Mouse (Mus musculus) neural tube, embryonic 10.5 days (tissue): ENCODE measurements around the gene Zfp931.
"Not testable (repeated sequence)": the region's sequence is repeated elsewhere in the genome, so short reads cannot be mapped to it uniquely, and the experiment has no call there.

Source experiments
- DNase-seq: peaks from one replicate; pipeline ENCODE4 v3.0.0-alpha.2; 2017; ENCODE audit warnings: low spot score; ENCODE audit errors: extremely low spot score

The Zfp931 gene

GRCm38 (mm10) chr2:178078166-178078717 lies at the start of gene Zfp931:
Gene Zfp931, minus strand, starts transcription at chr2:178078476.
- not testable (repeated sequence) for DNase-seq

DNA sequence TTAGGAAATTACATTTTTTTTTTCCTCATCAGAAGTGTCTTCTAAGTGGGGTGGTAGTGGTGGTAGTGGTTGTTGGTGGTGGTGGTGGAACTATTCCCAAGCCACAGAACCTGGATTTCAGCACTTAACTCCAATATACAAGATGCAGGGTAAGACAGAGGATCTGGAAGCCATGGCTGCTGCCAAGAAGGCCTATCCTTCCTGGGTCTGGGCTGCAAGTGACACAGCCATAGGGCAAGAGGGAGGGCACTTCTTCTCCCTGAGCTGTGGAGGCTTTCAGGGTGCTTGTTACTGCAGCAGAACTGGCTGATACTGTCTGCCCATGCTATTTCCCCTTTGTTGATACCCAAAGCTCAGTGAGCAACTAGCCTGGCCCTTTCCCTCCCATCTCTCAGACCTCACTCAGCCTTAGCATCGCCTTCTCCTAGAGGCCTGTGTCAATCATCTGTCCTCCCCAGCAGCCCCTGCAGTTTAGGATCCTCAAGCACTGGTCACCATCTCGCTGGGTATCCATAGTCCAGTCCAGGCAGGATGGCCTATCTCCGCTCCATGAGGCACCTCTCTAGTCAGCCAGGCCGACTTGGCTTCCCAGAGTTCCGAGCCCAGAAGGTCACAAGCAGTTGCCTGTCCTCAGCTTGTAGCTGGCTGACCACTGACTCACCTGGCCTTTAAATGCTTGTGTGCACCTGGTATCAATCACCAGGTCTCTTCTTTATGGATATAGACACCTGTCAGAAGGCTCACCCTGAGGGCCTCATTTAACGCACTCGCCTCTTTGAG lies 48.0 kb upstream of the Zfp931 start:
- peak; percentile 8 for DNase-seq

- DNase-seq: peak; percentile 11
These were observed 47.2 kb upstream of the Zfp931 start for GRCm38 (mm10) chr2:178125427-178125826.

DNA sequence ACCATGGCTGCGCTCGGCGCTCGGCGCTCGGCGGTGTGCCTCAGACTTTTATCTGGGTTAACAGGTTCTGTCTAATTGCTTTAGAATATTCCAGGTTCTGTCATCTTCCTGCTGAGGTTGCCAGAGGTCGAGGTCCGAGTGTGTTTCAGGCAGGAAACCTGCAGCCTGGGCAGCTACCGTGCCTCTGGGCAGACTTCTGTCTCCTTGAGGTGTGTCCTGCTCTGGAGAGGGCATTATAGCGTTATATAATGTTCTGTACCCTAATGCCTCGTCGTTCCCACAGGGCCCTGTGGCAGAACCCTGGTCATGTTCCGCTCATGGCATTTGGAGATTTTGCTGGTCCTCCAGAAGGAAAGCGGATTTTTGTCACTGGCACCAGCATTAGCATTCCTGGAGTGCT lies 45.2 kb upstream of the Zfp931 start:
- peak; percentile 6 for DNase-seq

- peak; percentile 31 for DNase-seq
These were observed 43.8 kb upstream of the Zfp931 start for GRCm38 (mm10) chr2:178121946-178122665.

- peak; percentile 33 for DNase-seq
These were observed 43.1 kb upstream of the Zfp931 start for GRCm38 (mm10) chr2:178121375-178121688.

DNA sequence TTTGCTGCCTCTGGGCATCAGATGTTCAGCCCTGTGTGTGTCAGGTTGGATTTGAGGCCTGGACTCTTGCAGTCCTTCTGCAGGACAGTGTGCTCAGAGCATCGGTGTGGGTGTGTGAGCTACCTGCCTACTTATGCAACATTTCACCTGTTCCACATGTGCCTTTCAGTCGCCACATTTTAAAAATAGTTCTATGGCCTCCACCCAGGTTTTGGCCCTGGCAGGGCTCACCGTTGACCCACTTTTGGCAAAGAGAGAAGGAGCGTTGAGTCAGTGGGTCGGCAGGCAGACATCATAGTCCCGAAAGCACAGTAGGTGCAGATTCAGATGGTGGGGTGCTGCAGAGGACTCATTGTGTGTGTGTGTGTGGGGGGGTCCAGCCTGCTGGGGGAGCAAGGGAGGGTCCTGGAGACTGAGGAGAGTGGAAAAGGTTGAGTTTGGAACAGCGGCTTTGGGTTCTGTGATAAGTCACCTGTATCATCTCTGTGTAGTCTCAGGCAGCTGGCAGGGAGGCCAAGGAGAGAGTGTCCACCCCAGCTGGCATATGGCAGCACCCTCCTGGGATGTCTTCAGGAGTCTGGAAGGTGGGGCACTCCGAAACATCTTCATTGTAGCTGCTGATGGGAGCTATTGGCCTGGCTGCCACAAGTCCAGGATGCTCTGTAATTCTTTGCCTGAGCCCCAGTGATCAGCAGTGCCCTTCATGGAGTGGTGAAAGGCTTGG lies 42.5 kb upstream of the Zfp931 start:
- DNase-seq: peak; percentile 11

DNA sequence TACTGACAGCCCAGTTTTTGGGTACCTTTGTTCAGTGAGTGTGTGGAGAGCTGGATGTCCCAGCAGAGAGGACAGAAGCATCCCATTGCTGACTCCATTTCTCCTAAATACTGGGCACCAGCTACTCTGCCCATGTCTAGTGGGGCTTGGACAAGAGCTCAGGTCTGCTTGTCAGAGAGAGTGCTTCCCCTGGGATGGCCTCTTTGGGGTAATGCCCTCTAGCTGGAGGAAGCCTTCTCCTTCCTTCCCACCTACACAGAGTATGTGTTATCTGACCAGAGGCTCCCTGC lies 42.0 kb upstream of the Zfp931 start:
- DNase-seq: peak; percentile 13

GRCm38 (mm10) chr2:178119561-178120355 lies 41.5 kb upstream of the Zfp931 start:
- DNase-seq: peak; percentile 39

DNA sequence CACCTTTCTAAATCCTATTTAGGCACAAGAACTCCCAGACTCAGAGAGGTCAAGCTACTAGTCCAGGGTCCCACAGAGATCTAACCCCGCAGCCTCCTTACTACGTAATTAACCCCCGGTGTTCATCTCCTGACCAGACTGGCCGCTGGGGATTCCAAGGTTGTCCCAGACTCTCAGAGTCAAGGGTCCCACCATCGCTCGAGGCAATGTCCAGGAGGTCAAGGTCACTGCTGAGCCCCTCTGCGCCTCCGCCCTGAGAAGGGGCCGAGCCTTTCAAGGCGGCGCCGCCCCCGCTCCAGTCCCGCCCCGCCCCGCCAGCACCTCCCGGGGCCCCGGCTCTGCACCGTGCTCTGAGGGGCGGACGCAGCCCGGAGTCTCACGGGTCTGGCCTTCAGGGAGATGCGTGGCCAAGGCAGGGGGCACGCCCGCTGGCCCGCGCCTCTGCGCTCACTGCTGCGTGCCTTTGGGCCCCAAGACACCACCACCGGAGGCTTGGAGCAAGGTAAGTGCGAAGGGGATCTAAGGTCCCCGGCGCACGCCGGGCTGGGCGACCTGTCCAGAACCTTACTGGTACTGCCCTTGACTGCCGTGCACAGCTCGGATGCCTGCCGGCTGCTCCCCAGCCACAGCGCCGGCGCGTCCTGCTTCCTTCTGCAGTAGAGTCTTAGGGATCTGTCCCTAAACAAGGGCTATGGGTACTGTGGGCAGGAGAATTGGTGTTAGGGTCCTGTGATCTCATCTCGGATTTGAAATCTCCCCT lies 40.7 kb upstream of the Zfp931 start, which contains the start of gene Phactr3:
Gene Phactr3 (plus strand): TSS at position 175 of the 760 bp plus-strand sequence.
- peak; percentile 48 for DNase-seq

DNA sequence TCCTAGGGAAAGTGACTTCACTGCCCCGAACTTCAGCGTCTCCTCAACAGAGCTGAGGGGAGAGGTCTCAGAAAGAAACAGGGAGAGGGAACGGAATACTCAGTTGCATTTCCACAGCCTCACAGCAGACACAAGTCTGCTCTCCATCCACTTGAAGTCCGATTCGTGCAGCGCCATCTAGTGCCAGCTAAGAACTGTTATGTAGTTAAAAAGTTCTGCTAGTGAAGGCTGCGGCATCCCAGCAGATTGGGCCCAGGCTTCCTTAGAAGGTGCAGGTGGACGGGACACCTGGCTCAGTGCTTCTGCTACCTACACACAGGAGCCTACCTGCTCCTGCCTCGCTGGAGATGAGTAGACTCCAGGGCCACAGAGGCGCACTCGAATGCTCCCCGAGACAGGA lies 39.7 kb upstream of the Zfp931 start:
- peak; percentile 47 for DNase-seq

GRCm38 (mm10) chr2:178101957-178102356 lies 23.7 kb upstream of the Zfp931 start:
- peak; percentile 66 for DNase-seq

GRCm38 (mm10) chr2:178098021-178098420 lies 19.7 kb upstream of the Zfp931 start:
- peak; percentile 67 for DNase-seq

DNA sequence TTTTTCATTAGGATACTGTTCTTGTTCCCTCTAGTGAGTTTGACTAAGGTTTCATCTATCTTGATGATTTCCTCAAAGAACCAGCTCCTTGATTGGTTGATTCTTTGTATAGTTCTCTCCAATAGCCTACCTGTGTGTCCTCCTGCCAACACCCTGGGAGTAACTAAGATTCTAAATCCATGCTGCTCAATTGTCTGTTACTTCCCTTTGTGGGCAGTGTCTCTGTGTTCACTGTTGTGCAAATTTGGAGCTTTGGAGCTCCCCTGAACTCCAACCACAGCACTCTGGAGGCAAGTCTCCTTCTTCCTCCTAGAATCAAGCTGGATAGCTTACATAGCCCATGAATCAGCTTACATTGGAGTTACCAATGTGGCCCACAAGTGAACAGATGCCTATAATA lies 11.3 kb upstream of the Zfp931 start:
- DNase-seq: no peak

DNA sequence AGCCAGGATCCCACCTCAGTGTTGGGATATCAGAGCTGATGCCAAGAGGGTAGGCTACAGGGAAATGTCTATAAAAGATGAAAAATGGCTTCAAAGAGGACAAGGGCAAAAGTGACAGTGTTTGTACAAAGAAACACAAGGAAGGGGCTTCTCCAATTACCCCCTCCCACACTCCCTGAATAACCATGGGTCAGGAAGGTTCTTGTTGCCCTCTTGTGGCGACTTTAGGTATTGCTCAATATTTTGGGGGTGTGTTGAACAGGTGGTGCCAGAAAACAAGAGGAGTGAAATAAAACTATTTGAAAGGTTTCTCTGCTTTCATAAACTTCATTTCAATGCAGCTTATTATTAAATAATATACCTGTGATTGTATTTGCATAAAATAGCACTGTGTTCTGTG lies 20.1 kb downstream of the Zfp931 start:
- DNase-seq: peak; percentile 33

DNA sequence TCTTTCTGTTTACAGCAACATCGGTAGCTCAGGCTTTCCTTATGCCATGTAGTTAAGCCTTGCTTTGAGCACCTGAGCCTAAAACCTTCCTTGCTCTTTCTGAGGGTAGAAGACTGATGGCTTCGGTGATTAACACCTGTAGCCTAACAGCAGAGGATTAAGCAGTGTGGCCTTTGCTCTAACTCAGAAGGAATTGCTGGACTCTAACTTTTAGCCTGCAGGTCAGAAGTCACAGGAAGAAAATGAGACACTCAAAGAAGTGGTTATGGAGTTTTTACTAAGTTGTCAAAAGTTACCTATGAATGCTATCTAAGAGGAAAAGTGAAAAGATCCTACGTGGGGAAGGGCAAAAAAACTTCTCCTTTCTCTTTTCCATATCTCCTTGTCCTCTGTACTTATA lies 50.7 kb downstream of the Zfp931 start:
- DNase-seq: not testable (repeated sequence)

DNA sequence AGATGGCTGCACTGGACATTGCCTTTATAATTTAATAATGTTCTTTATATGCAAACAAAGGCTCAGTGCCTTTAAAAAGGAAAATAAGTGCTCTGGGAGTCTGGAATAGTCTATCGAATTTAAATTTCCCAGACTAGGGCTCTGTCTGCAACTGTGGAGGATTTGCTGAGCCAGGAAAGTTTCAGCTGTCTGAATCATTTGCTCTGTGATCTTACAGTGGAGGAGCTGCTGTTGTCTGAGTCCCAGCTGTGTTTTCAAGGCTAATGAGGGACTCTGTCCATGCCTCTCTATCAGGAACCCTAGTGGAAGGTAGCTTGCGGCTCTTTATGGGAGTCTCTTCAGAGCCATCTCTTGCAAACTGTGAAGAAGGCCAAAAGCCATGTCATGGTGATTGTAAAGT lies 54.4 kb downstream of the Zfp931 start:
- peak; percentile 6 for DNase-seq

DNA sequence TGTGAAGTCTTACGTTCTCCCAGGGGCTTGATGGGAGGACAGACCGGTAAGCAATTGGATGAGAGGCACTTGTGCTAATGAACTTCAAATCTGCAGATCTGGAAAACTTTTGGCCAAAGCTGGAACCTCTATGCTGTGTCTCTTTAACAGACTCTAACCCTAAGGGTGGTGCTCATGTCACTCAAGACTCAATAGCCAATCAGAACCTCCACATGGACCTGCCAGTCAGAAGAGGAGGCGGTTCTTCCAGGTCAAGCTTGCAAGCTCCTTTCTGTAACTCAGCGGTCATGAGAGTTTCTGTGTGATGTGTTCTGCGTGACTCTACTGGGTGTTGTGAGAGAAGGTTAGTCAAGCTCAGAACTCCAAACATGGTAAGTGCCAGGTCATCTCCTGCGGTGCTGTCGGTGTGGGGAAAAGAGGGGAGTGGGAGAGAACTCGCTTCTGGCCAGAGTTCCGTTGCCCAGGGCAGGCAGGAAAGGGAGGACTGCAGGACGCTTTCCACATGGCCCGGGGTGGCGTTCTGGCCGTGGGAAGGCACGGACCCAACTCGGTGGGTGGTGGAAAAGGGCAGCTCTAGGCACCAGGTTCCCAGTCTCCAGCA lies 55.2 kb downstream of the Zfp931 start, which contains the start of gene Zfp971:
Gene Zfp971 (plus strand): TSS at position 274 of the 601 bp plus-strand sequence.
- DNase-seq: peak; percentile 16

GRCm38 (mm10) chr2:178020773-178021172 lies 57.5 kb downstream of the Zfp931 start:
- DNase-seq: not testable (repeated sequence)

GRCm38 (mm10) chr2:178019486-178019885 lies 58.8 kb downstream of the Zfp931 start:
- DNase-seq: not testable (repeated sequence)
